Mouse (Mus musculus) stomach, postnatal 0 days (tissue): Measurements from ENCODE around the gene Thbs3.

Experiments
- CTCF ChIP-seq: IDR thresholded peaks from 2 replicates; pipeline ENCODE4 v1.5.1; 2016; ENCODE audit warnings: antibody characterized with exemption, low read depth, mild to moderate bottlenecking, moderate library complexity
- EP300 ChIP-seq: optimal IDR thresholded peaks from 2 replicates; pipeline ENCODE3; 2016; ENCODE audit warnings: antibody characterized with exemption

DNA sequence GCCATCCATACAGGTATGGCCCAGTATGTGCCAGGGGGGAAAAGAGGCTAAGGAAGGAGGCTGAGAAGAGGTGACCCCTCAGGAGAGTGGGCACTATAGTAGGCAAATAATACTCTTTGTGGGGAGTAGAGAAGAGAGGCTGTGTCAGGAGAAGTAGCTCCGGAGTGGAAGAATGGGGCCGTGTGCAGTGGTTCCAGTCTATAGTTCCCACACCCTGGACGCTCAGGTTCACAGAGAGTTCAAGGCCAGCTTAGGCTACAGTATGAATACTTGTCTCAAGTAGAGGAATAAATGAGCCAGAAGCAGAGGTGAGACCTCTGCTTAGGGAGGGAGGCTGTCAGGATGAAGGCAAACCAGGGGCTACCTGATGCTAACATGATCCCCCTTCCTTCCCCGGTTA lies 14.3 kb downstream of the Thbs3 start:
- TF ChIP-seq CTCF (no peak), EP300 (no peak)
